8 mouse cellular contexts compared by ENCODE assay signal in genomic region chr12:111474893-111475643, GRCm38 (mm10). TPM values are rescaled to one million over a fixed set of nuclear protein-coding genes. Genes with fewer than 3 reads are reported as not detected.
A peak's percentile ranks its signal among the peaks of the same experiment; 100 is the strongest.
DNase-seq lines count a peak whose midpoint lies in the region; ATAC-seq and TF ChIP-seq lines count a peak whose summit lies in the region.

No protein-coding gene starts in this region.

- no peaks in the 10 kb centered on the region for H3K36me3 ChIP-seq in intestine, postnatal 0 days (ENCODE audit: control insufficient read depth, insufficient read depth)
- no peaks in the 10 kb centered on the region for H3K36me3 ChIP-seq in intestine, embryonic 16.5 days (ENCODE audit: control insufficient read depth, insufficient read depth, low read length)

- no peak overlapping the region for H3K4me2 ChIP-seq in intestine, postnatal 0 days (replicated peaks; ENCODE audit: low read depth)
- no peak overlapping the region for H3K4me2 ChIP-seq in intestine, embryonic 16.5 days (ENCODE audit: low read depth, low read length)

- H3K9me3 ChIP-seq in intestine, postnatal 0 days (ENCODE audit: control insufficient read depth): no peaks in the 10 kb centered on the region
- no peaks in the 10 kb centered on the region for H3K9me3 ChIP-seq in intestine, embryonic 16.5 days (ENCODE audit: control insufficient read depth, low read length)

- no peaks in the 10 kb centered on the region for H3K4me1 ChIP-seq in intestine, postnatal 0 days (replicated peaks; ENCODE audit: control insufficient read depth, insufficient read depth, low read length)
- H3K4me1 ChIP-seq in intestine, embryonic 16.5 days (ENCODE audit: control insufficient read depth, insufficient read depth, low read length): peaks cover 7% of the 10 kb centered on the region; the same call in 1 of the 2 replicates

- peak; percentile 37; the same call in 1 of the 2 replicates for TF ChIP-seq CTCF in intestine, postnatal 0 days (IDR thresholded peaks at IDR 0.05; ENCODE audit: low read depth)

- ATAC-seq in intestine, postnatal 0 days: no peak
- ATAC-seq in intestine, embryonic 16.5 days: no peak

- peak; percentile 25 for DNase-seq in R1 (ENCODE audit: low read depth, low spot score)
- peak; percentile 68 for DNase-seq in gonadal fat pad, adult 2 months (ENCODE audit: low read depth)
- peak; percentile 80 to 82 for DNase-seq in kidney, postnatal 36 days
- peak; percentile 67 for DNase-seq in ovary, postnatal 10 days (ENCODE audit: low spot score)
- DNase-seq in spleen, postnatal 4 days (ENCODE audit: low spot score in 2 of 2): no peak
- DNase-seq in retina, postnatal 1 day: no peak

- H3K27me3 ChIP-seq in intestine, postnatal 0 days (replicated peaks; ENCODE audit: control insufficient read depth, insufficient read depth, low read length): 0 out of 2 replicates have a peak, but pooled peaks cover 3% of the 10 kb centered on the region
- H3K27me3 ChIP-seq in intestine, embryonic 16.5 days (replicated peaks; ENCODE audit: control insufficient read depth, insufficient read depth, low read length): no peaks in the 10 kb centered on the region

- H3K4me3 ChIP-seq in intestine, postnatal 0 days (ENCODE audit: low read depth, low read length): no peak overlapping the region
- H3K4me3 ChIP-seq in intestine, embryonic 16.5 days (ENCODE audit: low read length): no peak overlapping the region

- no peak overlapping the region for H3K9ac ChIP-seq in intestine, postnatal 0 days (ENCODE audit: low read depth, low read length)
- no peak overlapping the region for H3K9ac ChIP-seq in intestine, embryonic 16.5 days (ENCODE audit: low read depth, low read length)

- WGBS in intestine, postnatal 0 days: 60% methylated on average over 8 of the region's 8 CpGs
- 50% methylated on average over 8 of the region's 8 CpGs for WGBS in intestine, embryonic 16.5 days

- no peak overlapping the region for H3K27ac ChIP-seq in intestine, postnatal 0 days (ENCODE audit: low read depth, low read length)
- no peak overlapping the region for H3K27ac ChIP-seq in intestine, embryonic 16.5 days (ENCODE audit: low read length)

RNA-seq across cellular contexts. Expression of gene Gm266, which starts 10.6 kb away (rescaled TPM):
- polyA plus RNA-seq in intestine, postnatal 0 days (2015; fragmentation: Nextera tagmentation; extraction: Ambion mirVana): 7.3 and 8.6 TPM in 2 replicates
- polyA plus RNA-seq in intestine, embryonic 16.5 days (2015; fragmentation: Nextera tagmentation; extraction: Ambion mirVana): 11.7 and 12.2 TPM in 2 replicates
- 37.6 and 60.4 TPM in 2 replicates for polyA plus RNA-seq in gonadal fat pad, adult 2 months (2012; rRNA removed)

RNA-seq across cellular contexts. Expression of gene Tnfaip2, which starts 32.8 kb away (rescaled TPM):
- polyA plus RNA-seq in intestine, postnatal 0 days (2015; fragmentation: Nextera tagmentation; extraction: Ambion mirVana): 10.5 and 10.8 TPM in 2 replicates
- polyA plus RNA-seq in intestine, embryonic 16.5 days (2015; fragmentation: Nextera tagmentation; extraction: Ambion mirVana): 2.7 and 3.5 TPM in 2 replicates
- 25.6 and 29.4 TPM in 2 replicates for polyA plus RNA-seq in gonadal fat pad, adult 2 months (2012; rRNA removed)

RNA-seq across cellular contexts. Expression of gene Exoc3l4, which starts 58.3 kb away (rescaled TPM):
- 163 and 172 TPM in 2 replicates for polyA plus RNA-seq in intestine, postnatal 0 days (2015; fragmentation: Nextera tagmentation; extraction: Ambion mirVana)
- polyA plus RNA-seq in intestine, embryonic 16.5 days (2015; fragmentation: Nextera tagmentation; extraction: Ambion mirVana): 20.4 and 29.1 TPM in 2 replicates
- polyA plus RNA-seq in gonadal fat pad, adult 2 months (2012; rRNA removed): 26.9 and 29.2 TPM in 2 replicates

Comparison
In these comparisons a context has a peak if more than half of its experiments do, and no peak if none do; other contexts are left out.
1. DNase-seq: peak in R1 (single experiment), gonadal fat pad, adult 2 months (single experiment), kidney, postnatal 36 days (2 of 2) and ovary, postnatal 10 days (single experiment); none in spleen, postnatal 4 days (0 of 2) and retina, postnatal 1 day (single experiment).